In the genomic region with DNA sequence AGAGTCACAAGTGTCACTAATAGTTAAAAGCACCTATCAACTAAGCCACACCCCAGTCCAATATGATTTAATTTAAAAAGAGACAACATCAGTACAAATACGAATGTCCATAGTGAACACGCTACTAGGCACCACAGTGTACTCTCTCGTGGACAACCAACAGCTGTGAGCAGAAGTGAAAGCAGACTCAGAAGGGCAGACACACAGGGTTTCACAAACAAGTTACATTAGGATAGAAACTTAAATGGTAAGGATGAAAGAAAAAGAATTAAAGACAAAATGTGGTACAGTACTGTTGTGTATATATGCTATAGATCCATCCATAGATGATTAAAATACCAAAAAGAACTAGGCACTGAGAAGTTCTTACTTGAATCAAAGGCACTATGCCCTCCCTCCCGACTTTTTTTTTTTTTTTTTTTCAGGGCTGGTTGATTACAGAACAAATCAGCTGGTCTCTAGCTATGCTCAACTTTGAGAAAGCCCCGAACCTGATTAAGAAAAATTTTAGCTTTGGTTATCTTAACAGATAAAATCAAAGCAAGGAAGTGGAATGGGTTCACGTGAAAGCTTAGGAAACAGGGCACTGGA, we compare ENCODE assay signal across 11 mouse cellular contexts. TPM values are rescaled to one million over a fixed set of nuclear protein-coding genes. Genes with fewer than 3 reads are reported as not detected.
A peak's percentile ranks its signal among the peaks of the same experiment; 100 is the strongest.
DNase-seq lines count a peak whose midpoint lies in the region; ATAC-seq and TF ChIP-seq lines count a peak whose summit lies in the region.
"Had no signal": no experiment of that assay in that cellular context is flagged by ENCODE, and none has a peak within 500 bp of the region (broad histone marks: within the 10 kb centered on the region; RNA-seq: fewer than 3 reads in every experiment).

No protein-coding gene starts in this region.

- DNase-seq in forebrain, embryonic 10.5 days (ENCODE audit: extremely low spot score, low spot score): no peak
- no peak for DNase-seq in midbrain, embryonic 14.5 days
- DNase-seq in lung, postnatal 36 days: no peak
- no peak for DNase-seq in heart, adult 2 months
- no peak for DNase-seq in gastrocnemius, adult 2 months
- DNase-seq: right cerebral cortex, postnatal 14 days had no signal

- no peak for ATAC-seq in forebrain, embryonic 15.5 days (replicated peaks)
- ATAC-seq in hindbrain, embryonic 16.5 days: no peak
- no peak for ATAC-seq in midbrain, embryonic 14.5 days (ENCODE audit: low FRiP score, low TSS enrichment)

- no peaks in the 10 kb centered on the region for H3K9me3 ChIP-seq in forebrain, embryonic 15.5 days
- peaks cover under 1% of the 10 kb centered on the region; the same call in 1 of the 2 replicates for H3K9me3 ChIP-seq in forebrain, embryonic 10.5 days
- peaks cover 21% of the 10 kb centered on the region for H3K9me3 ChIP-seq in E14TG2a.4 (ENCODE audit: low read length)
- no peaks in the 10 kb centered on the region for H3K9me3 ChIP-seq in hindbrain, embryonic 16.5 days (ENCODE audit: control insufficient read depth, low read length)
- no peaks in the 10 kb centered on the region for H3K9me3 ChIP-seq in midbrain, embryonic 14.5 days (ENCODE audit: control insufficient read depth, low read length)
- H3K9me3 ChIP-seq: limb, embryonic 15.5 days had no signal

- no peak for TF ChIP-seq EP300 in heart, adult 2 months (IDR thresholded peaks at IDR 0.05; ENCODE audit: insufficient read depth, low read depth, low read length)

- intact Hi-C loops in heart, adult 2 months (cut with DNase I): loop anchor here (5.0 kb wide), 1 partner anchor 159 kb away; no protein-coding TSS in a partner anchor
- intact Hi-C loops in gastrocnemius, adult 2 months (cut with DNase I): loop anchor here (5.0 kb wide), 1 partner anchor 204 kb away; the partner anchor contains the start of genes Gemin2 and Sec23a

- peak overlapping the region; percentile 80 for H3K4me2 ChIP-seq in forebrain, embryonic 15.5 days (replicated peaks)
- H3K4me2 ChIP-seq in hindbrain, embryonic 16.5 days (ENCODE audit: low read length): peak overlapping the region; percentile 87
- H3K4me2 ChIP-seq in midbrain, embryonic 14.5 days (ENCODE audit: low read length): peak overlapping the region; percentile 77

- H3K4me1 ChIP-seq in forebrain, embryonic 15.5 days: peaks cover 30% of the 10 kb centered on the region
- H3K4me1 ChIP-seq in forebrain, embryonic 10.5 days: peaks cover 14% of the 10 kb centered on the region
- H3K4me1 ChIP-seq in E14TG2a.4 (replicated peaks; ENCODE audit: low read depth, low read length): peaks cover 36% of the 10 kb centered on the region
- H3K4me1 ChIP-seq in hindbrain, embryonic 16.5 days (ENCODE audit: control insufficient read depth, insufficient read depth, low read depth, low read length): peaks cover 23% of the 10 kb centered on the region
- H3K4me1 ChIP-seq in midbrain, embryonic 14.5 days (ENCODE audit: control insufficient read depth, insufficient read depth, low read length): peaks cover 22% of the 10 kb centered on the region
- H3K4me1 ChIP-seq in heart, adult 2 months (ENCODE audit: control insufficient read depth, insufficient read depth, low read length): peaks cover 6% of the 10 kb centered on the region

- no peak overlapping the region for H3K4me3 ChIP-seq in forebrain, embryonic 15.5 days
- no peak overlapping the region for H3K4me3 ChIP-seq in forebrain, embryonic 10.5 days
- H3K4me3 ChIP-seq in E14TG2a.4 (replicated peaks; ENCODE audit: low read length): peak overlapping the region; percentile 95; the same call in 1 of the 2 replicates
- H3K4me3 ChIP-seq in hindbrain, embryonic 16.5 days (ENCODE audit: low read length): no peak overlapping the region
- peak overlapping the region; percentile 93; the same call in 1 of the 2 replicates for H3K4me3 ChIP-seq in midbrain, embryonic 14.5 days (replicated peaks; ENCODE audit: low read depth, low read length)
- H3K4me3 ChIP-seq in heart, adult 2 months: no peak overlapping the region
- no peak overlapping the region for H3K4me3 ChIP-seq in gastrocnemius, adult 2 months
- H3K4me3 ChIP-seq: limb, embryonic 15.5 days had no signal

- no peak overlapping the region for H3K9ac ChIP-seq in forebrain, embryonic 15.5 days (replicated peaks)
- H3K9ac ChIP-seq in hindbrain, embryonic 16.5 days (ENCODE audit: low read depth, low read length): no peak overlapping the region
- no peak overlapping the region for H3K9ac ChIP-seq in midbrain, embryonic 14.5 days (replicated peaks; ENCODE audit: low read length)
- H3K9ac ChIP-seq in heart, adult 2 months (ENCODE audit: low read depth, low read length): no peak overlapping the region
- H3K9ac ChIP-seq: limb, embryonic 15.5 days had no signal

- no peaks in the 10 kb centered on the region; the same call in 1 of the 2 replicates for H3K79me2 ChIP-seq in heart, adult 2 months (replicated peaks; ENCODE audit: control insufficient read depth, insufficient read depth, low read length)

- no peak for TF ChIP-seq POLR2A in heart, adult 2 months (IDR thresholded peaks at IDR 0.05; ENCODE audit: insufficient read depth, low read depth, low read length)

- peaks cover 2% of the 10 kb centered on the region; the same call in 1 of the 2 replicates for H3K36me3 ChIP-seq in forebrain, embryonic 15.5 days
- H3K36me3 ChIP-seq in forebrain, embryonic 10.5 days (replicated peaks): peaks cover 14% of the 10 kb centered on the region
- peaks cover 29% of the 10 kb centered on the region for H3K36me3 ChIP-seq in E14TG2a.4 (ENCODE audit: insufficient read depth, low read length)
- H3K36me3 ChIP-seq in hindbrain, embryonic 16.5 days (ENCODE audit: control insufficient read depth, insufficient read depth, low read length): no peaks in the 10 kb centered on the region
- no peaks in the 10 kb centered on the region for H3K36me3 ChIP-seq in midbrain, embryonic 14.5 days (ENCODE audit: control insufficient read depth, insufficient read depth, low read length)
- H3K36me3 ChIP-seq in heart, adult 2 months (ENCODE audit: control insufficient read depth, insufficient read depth, low read length): peaks cover 6% of the 10 kb centered on the region

- no peak overlapping the region for H3K27ac ChIP-seq in forebrain, embryonic 15.5 days (replicated peaks)
- H3K27ac ChIP-seq in forebrain, embryonic 10.5 days: no peak overlapping the region
- H3K27ac ChIP-seq in hindbrain, embryonic 16.5 days (ENCODE audit: low read depth, low read length): no peak overlapping the region
- no peak overlapping the region for H3K27ac ChIP-seq in midbrain, embryonic 14.5 days (replicated peaks; ENCODE audit: low read depth, low read length)
- no peak overlapping the region for H3K27ac ChIP-seq in heart, adult 2 months
- no peak overlapping the region for H3K27ac ChIP-seq in gastrocnemius, adult 2 months
- H3K27ac ChIP-seq: limb, embryonic 15.5 days; stomach, postnatal 0 days had no signal

- no peak for TF ChIP-seq CTCF in E14TG2a.4 (conservative IDR thresholded peaks at IDR 0.05; ENCODE audit: low read length)
- no peak for TF ChIP-seq CTCF in heart, adult 2 months (IDR thresholded peaks at IDR 0.05)
- no peak for TF ChIP-seq CTCF in gastrocnemius, adult 2 months (IDR thresholded peaks at IDR 0.05)

- WGBS in forebrain, embryonic 15.5 days: 83% methylated on average over 6 of the region's 6 CpGs
- WGBS in forebrain, embryonic 10.5 days: 88% methylated on average over 6 of the region's 6 CpGs
- 82% methylated on average over 6 of the region's 6 CpGs for WGBS in hindbrain, embryonic 16.5 days
- 88% methylated on average over 6 of the region's 6 CpGs for WGBS in midbrain, embryonic 14.5 days
- 51% methylated on average over 6 of the region's 6 CpGs for WGBS in heart, adult 2 months

- H3K27me3 ChIP-seq in forebrain, embryonic 15.5 days: no peaks in the 10 kb centered on the region
- no peaks in the 10 kb centered on the region for H3K27me3 ChIP-seq in forebrain, embryonic 10.5 days (ENCODE audit: poor library complexity, severe bottlenecking)
- no peaks in the 10 kb centered on the region for H3K27me3 ChIP-seq in E14TG2a.4 (ENCODE audit: insufficient read depth, low read length)
- no peaks in the 10 kb centered on the region for H3K27me3 ChIP-seq in hindbrain, embryonic 16.5 days (replicated peaks; ENCODE audit: control insufficient read depth, insufficient read depth, low read length)
- no peaks in the 10 kb centered on the region for H3K27me3 ChIP-seq in midbrain, embryonic 14.5 days (ENCODE audit: control insufficient read depth, insufficient read depth, low read length)
- no peaks in the 10 kb centered on the region for H3K27me3 ChIP-seq in heart, adult 2 months (ENCODE audit: control insufficient read depth, insufficient read depth, low read length)
- H3K27me3 ChIP-seq: limb, embryonic 15.5 days had no signal

RNA-seq across cellular contexts. Expression of gene Fbxo33, which starts 2.8 kb away (rescaled TPM):
- 8.2 and 9.3 TPM in 2 replicates for polyA plus RNA-seq in forebrain, embryonic 15.5 days (2015; fragmentation: Nextera tagmentation; extraction: Ambion mirVana)
- 5.0 and 6.1 TPM in 2 replicates for polyA plus RNA-seq in forebrain, embryonic 10.5 days (2016; fragmentation: Nextera tagmentation; extraction: Ambion mirVana)
- 3.9 and 5.1 TPM in 2 replicates for polyA plus RNA-seq in hindbrain, embryonic 16.5 days (2015; fragmentation: Nextera tagmentation; extraction: Ambion mirVana)
- 11.4 and 13.7 TPM in 2 replicates for polyA plus RNA-seq in midbrain, embryonic 14.5 days (2014; fragmentation: Nextera tagmentation; extraction: Ambion mirVana)
- 10 to 100 TPM in 1 of 2 experiments, 1 to 10 TPM in 1; 6.4 to 10.2 TPM for total RNA-seq in heart, adult 2 months (2021)
- 3.3 and 12.0 TPM in 2 replicates for polyA plus RNA-seq in heart, adult 2 months (2012; rRNA removed)
- 1 to 10 TPM; 2.4 to 3.4 TPM for total RNA-seq in gastrocnemius, adult 2 months (2021)

Comparison
In these comparisons a context has a peak if more than half of its experiments do, and no peak if none do; other contexts are left out.
1. H3K4me3 ChIP-seq: peak in E14TG2a.4 (single experiment) and midbrain, embryonic 14.5 days (single experiment); none in forebrain, embryonic 15.5 days (single experiment), forebrain, embryonic 10.5 days (single experiment), hindbrain, embryonic 16.5 days (single experiment), heart, adult 2 months (single experiment) and gastrocnemius, adult 2 months (single experiment).
2. Peak in every context shown above with its lines, with median percentiles within 50 percentile points of each other: H3K4me2 ChIP-seq.